Mouse (Mus musculus) bone marrow, adult 2 months (tissue): ENCODE measurements around the gene D030056L22Rik.

Experiments used
- CTCF ChIP-seq: fragments of 200-500 bp; IDR thresholded peaks from 2 replicates; pipeline ENCODE4 v1.5.1; 2011; ENCODE audit warnings: low read length, control low read depth; ENCODE audit not compliant: control insufficient read depth, insufficient read depth
- POLR2A ChIP-seq: fragments of 200-500 bp; IDR thresholded peaks from 2 replicates; pipeline ENCODE4 v1.6.1; 2011; ENCODE audit warnings: low read depth, mild to moderate bottlenecking, control low read depth, low read length, borderline replicate concordance; ENCODE audit not compliant: control insufficient read depth

GRCm38 (mm10) chr19:18716374-18716773, 3.4 kb downstream of the D030056L22Rik start:
- TF ChIP-seq CTCF (0 out of 2 replicates have a peak, but pooled peaks have one; percentile 4), POLR2A (no peak)
